Comparison of ENCODE assay signal across 9 mouse cellular contexts in the genomic region with DNA sequence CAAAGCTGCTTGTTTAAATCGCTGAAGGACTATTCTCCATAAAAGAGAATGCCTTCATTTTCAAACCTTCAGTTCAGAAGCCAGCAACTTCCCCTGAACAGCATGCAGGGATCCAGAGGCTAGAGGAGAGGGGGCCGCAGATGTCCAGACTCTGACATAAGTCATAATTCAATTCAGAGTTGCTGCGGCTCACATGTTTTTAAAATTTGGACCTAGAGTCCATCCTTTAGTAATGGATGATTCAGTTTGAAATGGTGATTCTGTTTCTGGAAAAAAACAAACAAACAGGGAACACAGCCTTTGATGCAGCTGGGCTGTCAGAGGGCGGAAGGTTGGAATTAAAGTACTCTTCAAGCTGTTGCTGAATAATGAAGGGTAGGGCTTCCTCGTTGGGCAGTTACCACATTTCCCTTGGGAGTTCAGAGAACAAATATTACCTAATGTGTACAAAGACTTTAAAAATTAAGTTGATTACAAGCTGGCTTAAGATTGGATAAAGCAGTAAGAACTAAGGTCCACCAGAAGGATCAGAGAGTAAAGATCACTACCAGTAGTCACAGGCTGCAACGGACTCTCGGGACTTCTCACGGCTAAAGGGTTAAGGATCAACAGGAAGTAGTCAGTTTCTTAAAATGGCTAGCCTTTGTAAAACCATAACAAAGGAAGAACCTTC.
A peak's percentile ranks its signal among the peaks of the same experiment; 100 is the strongest.
DNase-seq lines count a peak whose midpoint lies in the region; ATAC-seq and TF ChIP-seq lines count a peak whose summit lies in the region.
"Had no signal": no experiment of that assay in that cellular context is flagged by ENCODE, and none has a peak within 500 bp of the region (broad histone marks: within the 10 kb centered on the region; RNA-seq: fewer than 3 reads in every experiment).

No protein-coding gene starts in this region.

- H3K27ac ChIP-seq in midbrain, embryonic 15.5 days: 0 out of 2 replicates have a peak overlapping the region, but pooled peaks have one; percentile 17
- no peak overlapping the region for H3K27ac ChIP-seq in midbrain, embryonic 11.5 days (ENCODE audit: low read depth, low read length)
- H3K27ac ChIP-seq in stomach, postnatal 0 days (replicated peaks): peak overlapping the region; percentile 50
- H3K27ac ChIP-seq in hindbrain, embryonic 12.5 days: no peak overlapping the region

- H3K4me3 ChIP-seq in midbrain, embryonic 15.5 days: no peak overlapping the region
- no peak overlapping the region for H3K4me3 ChIP-seq in midbrain, embryonic 11.5 days (ENCODE audit: low read depth, low read length)
- no peak overlapping the region for H3K4me3 ChIP-seq in stomach, postnatal 0 days (ENCODE audit: low read depth, low read length)
- no peak overlapping the region for H3K4me3 ChIP-seq in hindbrain, embryonic 12.5 days
- H3K4me3 ChIP-seq: megakaryocyte, embryonic 14.5 days had no signal

- no peak for TF ChIP-seq EP300 in stomach, postnatal 0 days (optimal IDR thresholded peaks at IDR 0.05)

- DNase-seq in midbrain, embryonic 11.5 days (ENCODE audit: low spot score, missing footprints): no peak
- DNase-seq in heart, adult 9 months (ENCODE audit: low spot score in 2 of 2): peak; percentile 76 to 89
- DNase-seq in kidney, postnatal 14 days: peak; percentile 69
- peak; percentile 16 for DNase-seq in stomach, postnatal 0 days (ENCODE audit: low spot score)
- DNase-seq in thymus, postnatal 36 days: no peak
- no peak for DNase-seq in c-Kit-positive CD71-positive TER-119-positive erythroid progenitor cells, embryonic 14.5 days (ENCODE audit: low spot score)

- H3K27me3 ChIP-seq in midbrain, embryonic 15.5 days (replicated peaks): no peaks in the 10 kb centered on the region
- no peaks in the 10 kb centered on the region for H3K27me3 ChIP-seq in midbrain, embryonic 11.5 days (ENCODE audit: control insufficient read depth, insufficient read depth, low read length)
- no peaks in the 10 kb centered on the region for H3K27me3 ChIP-seq in stomach, postnatal 0 days (ENCODE audit: control insufficient read depth, insufficient read depth, low read length)
- H3K27me3 ChIP-seq in hindbrain, embryonic 12.5 days: no peaks in the 10 kb centered on the region
- H3K27me3 ChIP-seq: megakaryocyte, embryonic 14.5 days had no signal

- ATAC-seq in midbrain, embryonic 15.5 days (replicated peaks): no peak
- ATAC-seq in midbrain, embryonic 11.5 days (ENCODE audit: low FRiP score): no peak
- ATAC-seq in stomach, postnatal 0 days (ENCODE audit: low FRiP score, low TSS enrichment): peak; percentile 90
- ATAC-seq in hindbrain, embryonic 12.5 days (ENCODE audit: low FRiP score): no peak

- no peaks in the 10 kb centered on the region for H3K36me3 ChIP-seq in midbrain, embryonic 15.5 days (replicated peaks)
- no peaks in the 10 kb centered on the region for H3K36me3 ChIP-seq in midbrain, embryonic 11.5 days (ENCODE audit: control insufficient read depth, insufficient read depth, low read length)
- no peaks in the 10 kb centered on the region for H3K36me3 ChIP-seq in stomach, postnatal 0 days (ENCODE audit: control insufficient read depth, insufficient read depth, low read length)
- H3K36me3 ChIP-seq in hindbrain, embryonic 12.5 days: no peaks in the 10 kb centered on the region

- H3K9ac ChIP-seq in midbrain, embryonic 15.5 days: no peak overlapping the region
- no peak overlapping the region for H3K9ac ChIP-seq in midbrain, embryonic 11.5 days (ENCODE audit: low read length)
- no peak overlapping the region for H3K9ac ChIP-seq in stomach, postnatal 0 days (ENCODE audit: low read length)
- no peak overlapping the region for H3K9ac ChIP-seq in hindbrain, embryonic 12.5 days

- TF ChIP-seq CTCF in stomach, postnatal 0 days (IDR thresholded peaks at IDR 0.05; ENCODE audit: low read depth): no peak

- H3K4me2 ChIP-seq in midbrain, embryonic 15.5 days: no peak overlapping the region
- no peak overlapping the region for H3K4me2 ChIP-seq in midbrain, embryonic 11.5 days
- peak overlapping the region; percentile 45; the same call in 1 of the 2 replicates for H3K4me2 ChIP-seq in stomach, postnatal 0 days (replicated peaks; ENCODE audit: low read depth)
- H3K4me2 ChIP-seq in hindbrain, embryonic 12.5 days (replicated peaks): no peak overlapping the region

- H3K4me1 ChIP-seq in midbrain, embryonic 15.5 days: 0 out of 2 replicates have a peak, but pooled peaks cover 3% of the 10 kb centered on the region
- no peaks in the 10 kb centered on the region for H3K4me1 ChIP-seq in midbrain, embryonic 11.5 days (ENCODE audit: control insufficient read depth, insufficient read depth, low read length)
- peaks cover 2% of the 10 kb centered on the region; the same call in 1 of the 2 replicates for H3K4me1 ChIP-seq in stomach, postnatal 0 days (replicated peaks; ENCODE audit: control insufficient read depth, insufficient read depth)
- 0 out of 2 replicates have a peak, but pooled peaks cover 3% of the 10 kb centered on the region for H3K4me1 ChIP-seq in hindbrain, embryonic 12.5 days
- H3K4me1 ChIP-seq: megakaryocyte, embryonic 14.5 days had no signal

- no peaks in the 10 kb centered on the region for H3K9me3 ChIP-seq in midbrain, embryonic 15.5 days
- H3K9me3 ChIP-seq in midbrain, embryonic 11.5 days (ENCODE audit: control insufficient read depth, low read length): no peaks in the 10 kb centered on the region
- no peaks in the 10 kb centered on the region for H3K9me3 ChIP-seq in stomach, postnatal 0 days (ENCODE audit: control insufficient read depth, low read length)
- no peaks in the 10 kb centered on the region for H3K9me3 ChIP-seq in hindbrain, embryonic 12.5 days (replicated peaks)
- H3K9me3 ChIP-seq: megakaryocyte, embryonic 14.5 days had no signal

- 68% methylated on average over 8 of the region's 8 CpGs for WGBS in midbrain, embryonic 15.5 days
- WGBS in midbrain, embryonic 11.5 days: 68% methylated on average over 8 of the region's 8 CpGs
- 37% methylated on average over 8 of the region's 8 CpGs for WGBS in stomach, postnatal 0 days
- 67% methylated on average over 8 of the region's 8 CpGs for WGBS in hindbrain, embryonic 12.5 days

Comparison
In these comparisons a context has a peak if more than half of its experiments do, and no peak if none do; other contexts are left out.
1. H3K27ac ChIP-seq: peak in midbrain, embryonic 15.5 days (single experiment) and stomach, postnatal 0 days (single experiment); none in midbrain, embryonic 11.5 days (single experiment) and hindbrain, embryonic 12.5 days (single experiment).
2. DNase-seq: peak in heart, adult 9 months (2 of 2), kidney, postnatal 14 days (single experiment) and stomach, postnatal 0 days (single experiment); none in midbrain, embryonic 11.5 days (single experiment), thymus, postnatal 36 days (0 of 2) and c-Kit-positive CD71-positive TER-119-positive erythroid progenitor cells, embryonic 14.5 days (single experiment).